Mouse (Mus musculus) embryonic facial prominence, embryonic 13.5 days (tissue): Measurements from ENCODE around the gene Aim2. TPM values are rescaled to one million over a fixed set of nuclear protein-coding genes. Genes with fewer than 3 reads are reported as not detected.
A peak's percentile ranks its signal among the peaks of the same experiment; 100 is the strongest.

ENCODE experiments used
- ATAC-seq: fragments of 200-750 bp; cut with Nextera tagmentation; 2 replicates; pipeline ENCODE4 v1.8.0; 2017; ENCODE audit warnings: low read depth; ENCODE audit not compliant: insufficient number of reproducible peaks, insufficient read depth, low FRiP score, low TSS enrichment
- H3K27ac ChIP-seq: fragments of 300-500 bp; sonication (generic); 2 replicates; pipeline ENCODE4 v1.5.1; 2015; ENCODE audit warnings: moderate library complexity, mild to moderate bottlenecking, inconsistent platforms
- H3K27me3 ChIP-seq: fragments of 300-500 bp; sonication (generic); 2 replicates; pipeline ENCODE4 v1.6.1; 2015; ENCODE audit warnings: mild to moderate bottlenecking, inconsistent platforms
- H3K36me3 ChIP-seq: fragments of 300-500 bp; sonication (generic); 2 replicates; pipeline ENCODE4 v1.6.1; 2015; ENCODE audit warnings: mild to moderate bottlenecking, inconsistent platforms
- H3K4me1 ChIP-seq: fragments of 300-500 bp; sonication (generic); 2 replicates; pipeline ENCODE4 v1.6.1; 2015; ENCODE audit warnings: inconsistent platforms
- H3K4me2 ChIP-seq: fragments of 300-500 bp; sonication (generic); 2 replicates; pipeline ENCODE4 v1.6.1; 2015; ENCODE audit warnings: moderate library complexity, mild to moderate bottlenecking, inconsistent platforms
- H3K4me3 ChIP-seq: fragments of 300-500 bp; sonication (generic); 2 replicates; pipeline ENCODE4 v1.5.1; 2015; ENCODE audit warnings: mild to moderate bottlenecking, inconsistent platforms
- H3K9ac ChIP-seq: fragments of 300-500 bp; sonication (generic); 2 replicates; pipeline ENCODE4 v1.6.1; 2015; ENCODE audit warnings: mild to moderate bottlenecking, inconsistent platforms
- H3K9me3 ChIP-seq: fragments of 300-500 bp; sonication (generic); 2 replicates; pipeline ENCODE4 v1.6.1; 2016; ENCODE audit warnings: inconsistent platforms
- whole genome bisulfite sequencing: fragments of 180-500 bp; shearing (Covaris S2); methylation state at CpG from one replicate; pipeline ENCODE4 v1.1.7; 2015; ENCODE audit warnings: mixed read lengths; 5-methylcytosine and 5-hydroxymethylcytosine counted together
- polyA plus RNA-seq: library from polyadenylated mRNA; unstranded; fragments of >200 nt; fragmentation: Nextera tagmentation; extraction: Ambion mirVana; gene quantifications from 2 replicates; pipeline ENCODE4 v1.2.1, GENCODE M21; 2015

Aim2 gene
- polyA plus RNA-seq, 1 experiment from 2014 or later: 3.1 TPM

DNA sequence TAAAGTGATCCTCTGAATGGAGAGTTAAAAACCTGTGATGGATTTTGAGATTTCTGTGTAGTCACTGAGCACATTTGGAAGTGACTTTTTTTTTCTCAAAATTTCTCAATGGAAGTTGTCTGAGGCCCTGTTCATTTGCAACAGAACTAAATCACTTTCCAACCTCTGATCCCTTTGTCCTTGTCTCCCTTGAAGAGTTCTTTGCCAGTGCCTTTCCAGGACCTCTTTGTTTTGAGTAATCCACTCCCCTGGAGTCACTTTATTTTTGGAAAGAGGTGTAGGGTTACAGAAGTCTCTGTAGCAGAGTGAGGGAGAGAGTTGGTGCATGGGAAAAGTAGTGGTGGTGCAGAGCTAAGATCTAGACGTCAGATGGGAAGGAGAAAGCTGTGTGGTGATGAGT is 2.2 kb upstream of the Aim2 start:
- no peak overlapping the region for H3K4me3 ChIP-seq
- no peaks in the 10 kb centered on the region for H3K27me3 ChIP-seq
- no peak overlapping the region for H3K9ac ChIP-seq
- WGBS: 4% methylated on average over 1 of the region's 1 CpGs
- no peak overlapping the region for H3K4me2 ChIP-seq
- peaks cover 19% of the 10 kb centered on the region for H3K4me1 ChIP-seq
- H3K9me3 ChIP-seq: no peaks in the 10 kb centered on the region
- H3K27ac ChIP-seq: no peak overlapping the region
- ATAC-seq: no peak
- 0 out of 2 replicates have a peak, but pooled peaks cover 8% of the 10 kb centered on the region for H3K36me3 ChIP-seq

DNA sequence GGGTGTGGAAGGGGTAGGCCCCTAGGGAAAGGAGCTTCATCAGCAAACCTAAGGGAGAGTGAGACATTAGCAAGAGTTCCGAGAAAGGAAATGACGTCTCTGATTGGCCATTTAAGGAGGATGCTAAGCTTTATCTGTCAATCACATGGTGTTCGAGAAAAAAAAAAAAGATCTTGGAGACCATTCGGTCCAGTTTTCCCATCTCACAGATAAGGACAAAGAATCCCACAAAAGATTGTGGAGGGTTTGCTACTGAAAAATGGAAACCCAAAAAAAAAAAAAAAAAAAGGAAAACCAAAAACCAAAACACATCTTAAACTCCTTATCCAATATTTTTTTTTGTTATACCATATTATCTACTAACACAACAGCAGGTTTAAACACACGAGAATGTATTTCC is 1.5 kb upstream of the Aim2 start:
- no peaks in the 10 kb centered on the region for H3K9me3 ChIP-seq
- H3K27ac ChIP-seq: no peak overlapping the region
- H3K4me2 ChIP-seq: no peak overlapping the region
- no peak overlapping the region for H3K4me3 ChIP-seq
- no peak for ATAC-seq
- 58% methylated on average over 5 of the region's 5 CpGs for WGBS
- 0 out of 2 replicates have a peak, but pooled peaks cover 4% of the 10 kb centered on the region for H3K36me3 ChIP-seq
- H3K27me3 ChIP-seq: no peaks in the 10 kb centered on the region
- H3K9ac ChIP-seq: no peak overlapping the region
- peaks cover 19% of the 10 kb centered on the region for H3K4me1 ChIP-seq

DNA sequence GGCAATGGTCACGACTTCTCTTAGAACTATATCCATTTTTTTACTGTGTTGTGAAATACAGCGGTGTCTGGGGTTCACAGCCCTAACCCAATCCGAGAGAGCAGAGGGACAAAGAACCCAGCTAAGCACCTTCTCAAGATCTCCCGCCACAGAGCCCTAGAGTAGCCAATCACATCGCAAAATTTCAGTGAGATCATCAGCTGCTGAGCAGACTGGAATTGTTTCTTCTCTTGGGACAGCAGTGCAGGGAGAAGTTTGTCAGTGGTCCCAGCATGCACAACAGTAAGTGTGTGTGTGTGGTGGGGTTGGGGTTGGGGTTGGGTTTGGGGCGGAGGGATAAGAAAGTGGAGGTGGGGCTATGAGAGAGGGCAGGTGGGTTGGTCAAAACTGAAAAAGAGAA is 733 bp upstream of the Aim2 start:
- H3K4me1 ChIP-seq: peaks cover 19% of the 10 kb centered on the region
- H3K27me3 ChIP-seq: no peaks in the 10 kb centered on the region
- no peak overlapping the region for H3K27ac ChIP-seq
- H3K4me2 ChIP-seq: peak overlapping the region; percentile 58
- H3K4me3 ChIP-seq: peak overlapping the region; percentile 29
- 0 out of 2 replicates have a peak, but pooled peaks cover 2% of the 10 kb centered on the region for H3K36me3 ChIP-seq
- 5% methylated on average over 6 of the region's 6 CpGs for WGBS
- peak; percentile 73 for ATAC-seq
- H3K9ac ChIP-seq: peak overlapping the region; percentile 58; the same call in 1 of the 2 replicates
- no peaks in the 10 kb centered on the region for H3K9me3 ChIP-seq

DNA sequence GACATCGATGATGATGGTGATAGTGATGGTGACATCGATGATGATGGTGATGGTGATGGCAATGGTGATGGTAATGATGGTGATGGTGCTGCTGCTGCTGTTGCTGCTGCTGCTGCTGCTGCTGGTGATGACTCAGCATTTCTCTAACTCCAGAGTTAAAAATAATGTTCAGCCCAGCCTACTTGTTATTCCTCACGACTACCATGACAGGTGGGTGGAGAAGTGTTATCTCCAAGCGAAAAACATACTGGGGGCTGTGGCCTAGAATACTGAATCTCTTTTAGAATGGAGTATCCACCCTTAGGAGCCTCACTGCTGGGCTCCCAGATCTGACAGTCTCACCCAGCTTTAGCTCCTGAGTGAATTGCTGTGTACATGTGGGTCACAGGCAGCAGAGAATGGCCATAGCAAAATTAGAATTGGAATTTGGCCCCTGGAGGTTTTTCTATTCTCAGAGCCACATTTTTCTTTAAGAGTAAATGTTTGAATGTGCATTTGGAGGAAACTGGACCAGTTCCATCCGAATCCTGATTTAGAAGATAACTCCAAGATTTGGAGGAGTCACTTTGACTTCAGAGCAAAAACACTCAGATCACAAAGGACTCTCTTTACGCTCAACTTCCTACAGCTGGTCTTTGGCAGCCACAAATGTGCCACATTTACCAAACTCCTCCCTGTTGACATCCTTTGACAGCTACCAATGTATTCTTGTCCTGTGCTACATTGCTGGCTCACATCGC is 4.6 kb downstream of the Aim2 start:
- H3K27ac ChIP-seq: no peak overlapping the region
- peaks cover 19% of the 10 kb centered on the region for H3K4me1 ChIP-seq
- H3K4me2 ChIP-seq: no peak overlapping the region
- ATAC-seq: no peak
- no peak overlapping the region for H3K4me3 ChIP-seq
- H3K27me3 ChIP-seq: no peaks in the 10 kb centered on the region
- WGBS: 69% methylated on average over 7 of the region's 7 CpGs
- H3K36me3 ChIP-seq: no peaks in the 10 kb centered on the region
- H3K9me3 ChIP-seq: no peaks in the 10 kb centered on the region
- H3K9ac ChIP-seq: no peak overlapping the region

DNA sequence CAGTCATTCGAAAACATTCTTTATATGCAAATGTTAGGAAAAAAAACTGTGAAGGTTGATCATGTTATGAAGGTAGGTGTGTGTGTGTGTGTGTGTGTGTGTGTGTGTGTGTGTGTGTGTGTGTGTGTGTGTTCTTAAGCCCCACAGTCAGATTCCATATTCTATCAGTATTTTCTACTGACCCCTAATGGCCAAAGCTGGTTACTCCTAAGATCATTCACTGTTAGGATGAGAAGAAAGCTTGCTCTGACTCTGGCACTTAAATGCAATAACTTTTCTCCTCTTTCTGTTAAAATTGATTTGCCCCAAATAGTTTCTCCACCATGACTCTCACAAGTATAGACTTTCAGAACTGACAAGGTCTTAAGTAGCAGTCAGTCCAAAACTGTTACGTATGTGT is 6.0 kb downstream of the Aim2 start:
- no peak overlapping the region for H3K9ac ChIP-seq
- H3K4me3 ChIP-seq: no peak overlapping the region
- H3K4me2 ChIP-seq: no peak overlapping the region
- 77% methylated on average over 2 of the region's 2 CpGs for WGBS
- H3K36me3 ChIP-seq: no peaks in the 10 kb centered on the region
- no peaks in the 10 kb centered on the region for H3K9me3 ChIP-seq
- H3K27ac ChIP-seq: no peak overlapping the region
- no peak for ATAC-seq
- H3K27me3 ChIP-seq: no peaks in the 10 kb centered on the region
- H3K4me1 ChIP-seq: peaks cover 14% of the 10 kb centered on the region

GRCm38 (mm10) chr1:173357799-173358198 is 7.1 kb downstream of the Aim2 start:
- no peak for ATAC-seq
- Histone ChIP-seq H3K9me3 (no peaks in the 10 kb centered on the region), H3K4me3 (no peak overlapping the region)

GRCm38 (mm10) chr1:173359590-173360290 is 9.1 kb downstream of the Aim2 start:
- H3K4me3 ChIP-seq: no peak overlapping the region
- no peak overlapping the region for H3K4me2 ChIP-seq
- H3K36me3 ChIP-seq: no peaks in the 10 kb centered on the region
- H3K9ac ChIP-seq: no peak overlapping the region
- no peaks in the 10 kb centered on the region for H3K27me3 ChIP-seq
- 63% methylated on average over 4 of the region's 4 CpGs for whole genome bisulfite sequencing
- H3K4me1 ChIP-seq: peaks cover 14% of the 10 kb centered on the region
- no peaks in the 10 kb centered on the region for H3K9me3 ChIP-seq
- H3K27ac ChIP-seq: no peak overlapping the region
- no peak for ATAC-seq

More at GRCm38 (mm10) chr1:173357799-173358198, 7.1 kb downstream of the Aim2 start:
- Histone ChIP-seq H3K4me1 (peaks cover 14% of the 10 kb centered on the region), H3K27me3 (no peaks in the 10 kb centered on the region), H3K4me2 (no peak overlapping the region), H3K27ac (no peak overlapping the region), H3K9ac (no peak overlapping the region), H3K36me3 (no peaks in the 10 kb centered on the region)
- WGBS: 41% methylated on average over 4 of the region's 4 CpGs

GRCm38 (mm10) chr1:173361651-173362050 is 11.0 kb downstream of the Aim2 start:
- Histone ChIP-seq H3K9me3 (no peaks in the 10 kb centered on the region), H3K4me1 (peaks cover 11% of the 10 kb centered on the region), H3K27me3 (peaks cover 13% of the 10 kb centered on the region), H3K27ac (no peak overlapping the region), H3K36me3 (no peaks in the 10 kb centered on the region), H3K4me3 (no peak overlapping the region), H3K9ac (no peak overlapping the region), H3K4me2 (no peak overlapping the region)
- no peak for ATAC-seq
- WGBS: 33% methylated on average over 6 of the region's 6 CpGs

- Histone ChIP-seq H3K4me1 (peaks cover 18% of the 10 kb centered on the region), H3K9ac (no peak overlapping the region), H3K9me3 (no peaks in the 10 kb centered on the region), H3K27me3 (peaks cover 28% of the 10 kb centered on the region), H3K4me3 (no peak overlapping the region), H3K36me3 (no peaks in the 10 kb centered on the region), H3K27ac (no peak overlapping the region), H3K4me2 (no peak overlapping the region)
- ATAC-seq: no peak
- 91% methylated on average over 2 of the region's 2 CpGs for WGBS
Measured at GRCm38 (mm10) chr1:173363436-173363835, 12.8 kb downstream of the Aim2 start.

- no peak overlapping the region for H3K9ac ChIP-seq
- no peak for ATAC-seq
- no peak overlapping the region for H3K27ac ChIP-seq
- no peak overlapping the region for H3K4me3 ChIP-seq
- peaks cover 34% of the 10 kb centered on the region for H3K27me3 ChIP-seq
- no peak overlapping the region for H3K4me2 ChIP-seq
- no peaks in the 10 kb centered on the region for H3K9me3 ChIP-seq
- 84% methylated on average over 4 of the region's 4 CpGs for WGBS
- peaks cover 18% of the 10 kb centered on the region for H3K4me1 ChIP-seq
- H3K36me3 ChIP-seq: no peaks in the 10 kb centered on the region
Measured at GRCm38 (mm10) chr1:173364125-173364800, 13.6 kb downstream of the Aim2 start.

GRCm38 (mm10) chr1:173365970-173366409 is 15.3 kb downstream of the Aim2 start:
- peaks cover 18% of the 10 kb centered on the region for H3K4me1 ChIP-seq
- peak overlapping the region; percentile 69 for H3K4me3 ChIP-seq
- H3K9ac ChIP-seq: 0 out of 2 replicates have a peak overlapping the region, but pooled peaks have one; percentile 21
- no peaks in the 10 kb centered on the region for H3K9me3 ChIP-seq
- H3K27ac ChIP-seq: no peak overlapping the region
- WGBS: under 1% methylated on average over 13 of the region's 13 CpGs
- H3K27me3 ChIP-seq: peaks cover 40% of the 10 kb centered on the region
- H3K4me2 ChIP-seq: peak overlapping the region; percentile 95
- ATAC-seq: no peak
- H3K36me3 ChIP-seq: no peaks in the 10 kb centered on the region
